Mouse (Mus musculus) kidney, embryonic 14.5 days (tissue): ENCODE measurements around the gene Tmem231. TPM values are rescaled to one million over a fixed set of nuclear protein-coding genes. Genes with fewer than 3 reads are reported as not detected.

ENCODE experiments used
- ATAC-seq: fragments of 200-750 bp; cut with Nextera tagmentation; 2 replicates; pipeline ENCODE4 v1.8.0; 2017; ENCODE audit warnings: moderate number of reproducible peaks, mild to moderate bottlenecking, moderate TSS enrichment, moderate library complexity; ENCODE audit not compliant: low FRiP score, low TSS enrichment
- H3K27ac ChIP-seq: fragments of 300-500 bp; sonication (generic); 2 replicates; pipeline ENCODE4 v1.5.1; 2014; ENCODE audit warnings: low read depth, mild to moderate bottlenecking, low read length, moderate library complexity, mixed read lengths
- H3K27me3 ChIP-seq: fragments of 300-500 bp; sonication (generic); 2 replicates; pipeline ENCODE4 v1.6.1; 2014; ENCODE audit warnings: mild to moderate bottlenecking, low read length; ENCODE audit not compliant: control insufficient read depth, insufficient read depth
- H3K36me3 ChIP-seq: fragments of 300-500 bp; sonication (generic); 2 replicates; pipeline ENCODE4 v1.6.1; 2014; ENCODE audit warnings: low read length, mixed read lengths; ENCODE audit not compliant: control insufficient read depth, insufficient read depth
- H3K4me1 ChIP-seq: fragments of 300-500 bp; sonication (generic); 2 replicates; pipeline ENCODE4 v1.6.1; 2014; ENCODE audit warnings: low read length, mixed read lengths; ENCODE audit not compliant: control insufficient read depth, insufficient read depth
- H3K4me2 ChIP-seq: fragments of 300-500 bp; sonication (generic); replicated peaks from 2 replicates; pipeline ENCODE4 v1.6.1; 2014; ENCODE audit warnings: low read depth, mild to moderate bottlenecking, low read length
- H3K4me3 ChIP-seq: fragments of 300-500 bp; sonication (generic); 2 replicates; pipeline ENCODE4 v1.5.1; 2014; ENCODE audit warnings: mild to moderate bottlenecking, low read length
- H3K9ac ChIP-seq: fragments of 300-500 bp; sonication (generic); 2 replicates; pipeline ENCODE4 v1.6.1; 2014; ENCODE audit warnings: low read depth, mild to moderate bottlenecking, low read length, moderate library complexity
- H3K9me3 ChIP-seq: fragments of 300-500 bp; sonication (generic); 2 replicates; pipeline ENCODE4 v1.6.1; 2016; ENCODE audit warnings: low read length; ENCODE audit not compliant: control insufficient read depth
- WGBS: fragments of 180-500 bp; shearing (Covaris S2); extraction: QIAGEN DNeasy Blood & Tissue Kit; methylation state at CpG from one replicate; pipeline ENCODE4 v1.1.7; 2014; 5-methylcytosine and 5-hydroxymethylcytosine counted together
- polyA plus RNA-seq: library from polyadenylated mRNA; unstranded; fragments of >200 nt; fragmentation: Nextera tagmentation; extraction: Ambion mirVana; gene quantifications from 2 replicates; pipeline ENCODE4 v1.2.1, GENCODE M21; 2014

Gene Tmem231
- polyA plus RNA-seq, 1 experiment from 2014 or later: 18.7 TPM

DNA sequence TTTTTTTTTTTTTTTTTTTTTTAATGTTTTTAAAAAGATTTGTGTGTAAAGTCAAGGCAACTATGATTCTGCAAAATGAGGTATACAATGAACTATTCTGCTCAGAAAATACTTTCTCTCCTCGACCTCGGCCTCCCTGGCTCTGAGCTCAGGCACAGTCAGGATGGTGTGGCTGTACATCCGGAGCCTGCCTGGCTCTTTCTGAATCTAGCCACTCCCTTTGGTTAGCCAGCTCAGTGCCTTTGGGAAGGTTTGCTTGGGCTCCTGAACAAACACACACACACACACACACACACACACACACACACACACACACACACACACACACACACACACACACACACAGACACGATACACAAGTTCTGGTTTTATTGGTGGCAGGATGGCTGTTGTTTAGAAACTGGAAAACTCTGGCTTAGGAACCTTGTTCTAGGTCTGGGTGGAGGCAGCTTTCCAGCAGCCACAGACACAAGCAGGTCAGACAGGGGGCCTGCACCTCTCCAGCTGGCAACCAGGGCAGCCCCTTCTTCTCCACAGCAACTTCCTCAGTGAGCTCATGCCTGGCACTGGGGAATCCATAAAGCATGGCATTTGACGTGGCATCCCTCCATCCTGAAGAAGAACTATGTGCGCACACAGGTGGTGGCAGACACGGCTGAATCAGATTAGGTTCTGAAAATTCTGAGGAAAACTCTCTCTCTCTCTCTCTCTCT, 31.3 kb upstream of the Tmem231 start:
- Histone ChIP-seq H3K27ac (no peak overlapping the region), H3K27me3 (no peaks in the 10 kb centered on the region), H3K4me2 (no peak overlapping the region), H3K9me3 (no peaks in the 10 kb centered on the region), H3K9ac (no peak overlapping the region), H3K4me3 (no peak overlapping the region), H3K4me1 (no peaks in the 10 kb centered on the region), H3K36me3 (peaks cover 5% of the 10 kb centered on the region; the same call in 1 of the 2 replicates)
- WGBS: 80% methylated on average over 7 of the region's 7 CpGs
- no peak for ATAC-seq

DNA sequence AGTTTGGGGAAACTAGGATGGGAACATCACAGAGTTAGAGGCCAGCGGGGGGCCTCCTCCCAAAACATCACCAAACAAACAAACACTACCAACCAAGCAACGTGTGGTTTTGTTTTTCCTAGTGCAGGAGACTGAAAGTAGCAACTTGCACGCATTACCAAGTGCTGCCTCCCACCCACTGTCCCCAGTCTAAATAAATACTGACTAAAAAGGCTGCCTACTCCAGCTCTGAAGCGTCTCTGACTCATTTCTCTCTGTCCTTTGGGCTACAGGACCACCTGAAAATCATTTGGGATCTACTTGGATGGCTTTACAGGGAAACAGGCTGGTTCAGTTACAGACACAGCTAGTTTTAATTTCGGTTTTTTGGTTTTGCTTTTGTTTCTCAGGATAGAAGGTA, 30.7 kb upstream of the Tmem231 start:
- H3K4me3 ChIP-seq: no peak overlapping the region
- no peak overlapping the region for H3K4me2 ChIP-seq
- H3K9ac ChIP-seq: no peak overlapping the region
- no peaks in the 10 kb centered on the region for H3K9me3 ChIP-seq
- H3K27ac ChIP-seq: no peak overlapping the region
- WGBS: 52% methylated on average over 5 of the region's 5 CpGs
- H3K4me1 ChIP-seq: no peaks in the 10 kb centered on the region
- H3K27me3 ChIP-seq: no peaks in the 10 kb centered on the region
- H3K36me3 ChIP-seq: peaks cover 5% of the 10 kb centered on the region; the same call in 1 of the 2 replicates
- ATAC-seq: no peak

DNA sequence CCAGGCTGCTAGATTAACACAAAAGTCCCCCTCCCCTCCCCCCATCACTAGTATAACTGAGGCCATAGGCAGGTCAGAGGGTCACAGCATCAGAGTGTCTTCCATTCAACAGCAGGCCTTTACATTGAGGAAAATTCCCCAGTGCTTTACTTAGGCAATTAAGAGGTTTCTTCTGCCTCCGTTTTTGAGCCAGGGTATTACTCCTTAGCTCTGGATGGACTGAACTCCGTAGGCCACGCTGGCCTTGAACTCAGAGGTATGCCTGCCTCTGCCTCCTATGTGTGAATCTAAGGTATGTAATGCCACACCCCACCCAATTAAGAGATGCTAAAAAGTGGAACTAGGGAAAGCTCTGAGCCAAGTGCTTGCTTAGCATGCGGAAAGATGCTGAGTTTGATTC, 29.9 kb upstream of the Tmem231 start:
- no peaks in the 10 kb centered on the region for H3K4me1 ChIP-seq
- no peaks in the 10 kb centered on the region for H3K27me3 ChIP-seq
- H3K9ac ChIP-seq: no peak overlapping the region
- H3K27ac ChIP-seq: no peak overlapping the region
- ATAC-seq: no peak
- no peaks in the 10 kb centered on the region for H3K9me3 ChIP-seq
- no peak overlapping the region for H3K4me2 ChIP-seq
- WGBS: 92% methylated on average over 4 of the region's 4 CpGs
- H3K36me3 ChIP-seq: peaks cover 5% of the 10 kb centered on the region; the same call in 1 of the 2 replicates
- no peak overlapping the region for H3K4me3 ChIP-seq

DNA sequence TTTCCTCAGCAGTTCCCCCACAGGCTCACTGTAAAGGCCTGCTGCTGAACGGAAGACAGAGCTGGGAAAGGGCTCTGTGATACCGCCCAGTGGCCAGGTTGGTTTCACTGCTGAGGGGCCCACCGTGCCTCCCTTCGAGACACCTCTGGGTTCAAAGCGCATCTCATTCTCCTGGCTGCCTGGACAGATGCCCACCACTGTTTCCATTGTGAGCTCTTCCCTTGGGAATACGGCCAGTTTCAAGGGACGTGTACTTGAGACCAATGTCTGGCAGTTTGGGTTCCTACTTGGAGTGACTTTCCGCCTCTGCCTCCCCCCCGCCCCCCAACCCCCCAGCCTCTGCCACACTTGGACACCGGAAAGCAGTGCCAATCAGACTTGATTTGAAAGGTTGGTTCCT, 29.4 kb upstream of the Tmem231 start:
- Histone ChIP-seq H3K9ac (no peak overlapping the region), H3K27ac (no peak overlapping the region), H3K36me3 (0 out of 2 replicates have a peak, but pooled peaks cover under 1% of the 10 kb centered on the region), H3K9me3 (no peaks in the 10 kb centered on the region), H3K4me2 (no peak overlapping the region), H3K4me1 (no peaks in the 10 kb centered on the region), H3K4me3 (no peak overlapping the region), H3K27me3 (no peaks in the 10 kb centered on the region)
- ATAC-seq: no peak
- 77% methylated on average over 10 of the region's 10 CpGs for whole genome bisulfite sequencing

DNA sequence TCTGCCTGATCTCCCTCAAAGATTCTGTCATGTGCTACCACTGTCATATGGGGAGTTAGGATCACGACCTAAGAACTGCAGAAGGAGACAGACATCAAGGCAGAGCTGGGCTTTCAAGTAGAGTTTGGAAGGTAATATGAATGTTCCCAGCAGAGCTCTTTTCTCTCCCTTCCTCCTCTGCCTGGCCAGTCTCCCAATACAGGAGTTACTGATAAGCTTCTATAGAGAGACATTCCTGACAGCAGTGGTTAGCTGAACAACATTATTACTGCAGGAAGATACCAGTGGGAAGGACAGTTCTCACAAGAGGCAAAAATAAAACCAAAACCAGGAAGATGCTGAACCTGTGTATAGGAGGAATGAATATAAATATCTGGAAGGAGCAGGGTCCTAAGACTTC, 28.9 kb upstream of the Tmem231 start:
- Histone ChIP-seq H3K9me3 (no peaks in the 10 kb centered on the region), H3K27me3 (no peaks in the 10 kb centered on the region), H3K9ac (no peak overlapping the region), H3K4me3 (no peak overlapping the region), H3K4me2 (no peak overlapping the region), H3K36me3 (no peaks in the 10 kb centered on the region), H3K27ac (no peak overlapping the region), H3K4me1 (no peaks in the 10 kb centered on the region)
- no peak for ATAC-seq
- 62% methylated on average over 1 of the region's 1 CpGs for WGBS

DNA sequence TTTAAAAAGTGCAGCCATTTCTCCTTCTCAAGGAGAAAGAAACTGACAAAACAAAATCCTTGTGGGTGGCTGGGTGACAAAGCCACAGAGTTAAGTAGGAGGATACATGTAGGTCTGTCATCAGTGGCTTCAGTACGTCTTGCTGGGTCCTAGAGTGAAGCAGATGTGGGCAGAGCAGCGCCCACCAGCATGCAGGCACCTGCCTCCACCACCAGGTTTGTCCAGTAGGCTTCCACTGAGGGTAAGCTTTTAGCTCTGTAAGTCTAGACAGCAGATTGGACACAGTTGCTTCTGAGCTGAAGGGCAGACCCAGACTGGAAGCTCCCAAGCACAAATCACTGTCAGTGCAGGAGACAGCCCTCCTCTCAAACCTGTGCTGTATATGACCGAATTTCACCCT, 27.6 kb upstream of the Tmem231 start:
- Histone ChIP-seq H3K4me3 (no peak overlapping the region), H3K27ac (no peak overlapping the region), H3K4me2 (no peak overlapping the region), H3K4me1 (no peaks in the 10 kb centered on the region), H3K9me3 (no peaks in the 10 kb centered on the region), H3K36me3 (peaks cover 11% of the 10 kb centered on the region; the same call in 1 of the 2 replicates), H3K9ac (no peak overlapping the region), H3K27me3 (no peaks in the 10 kb centered on the region)
- ATAC-seq: 0 out of 2 replicates have a peak, but pooled peaks have one; percentile 39
- 84% methylated on average over 3 of the region's 3 CpGs for WGBS

DNA sequence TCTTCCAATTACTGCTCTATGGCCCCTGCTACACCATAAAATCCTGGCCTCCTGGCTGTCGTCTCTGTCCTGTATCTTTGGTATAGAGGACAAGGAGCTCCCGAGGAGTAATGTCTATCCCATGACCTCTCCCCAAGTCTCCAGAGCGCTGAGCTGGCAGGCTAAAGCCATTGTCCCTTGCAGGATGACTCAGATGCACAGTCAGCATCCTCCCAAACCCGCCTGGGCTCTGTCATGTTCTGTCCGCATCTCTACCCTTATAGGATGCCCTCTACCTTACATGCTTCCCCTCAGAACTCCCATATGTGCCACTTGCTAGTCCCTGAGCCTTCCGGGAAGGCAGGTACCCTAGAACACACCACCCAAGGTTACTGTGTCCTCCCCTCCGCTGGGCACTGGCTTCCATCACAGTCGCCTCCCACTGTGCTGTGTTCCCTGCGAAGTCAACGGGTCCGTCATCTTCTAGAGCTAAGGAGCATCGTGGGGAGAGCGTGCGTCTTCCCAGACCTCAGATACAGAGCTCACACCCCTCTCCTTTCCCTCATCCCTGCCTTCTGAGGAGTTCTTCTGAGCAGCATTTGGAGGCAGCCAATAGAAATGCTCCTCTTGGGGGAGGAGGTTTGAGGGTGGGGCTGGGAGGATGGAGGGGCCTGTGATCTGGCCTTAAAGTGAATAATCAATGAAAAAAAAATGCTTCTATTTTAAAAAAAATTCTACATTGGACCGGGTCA, 27.1 kb upstream of the Tmem231 start:
- H3K27me3 ChIP-seq: no peaks in the 10 kb centered on the region
- 74% methylated on average over 15 of the region's 15 CpGs for WGBS
- no peak overlapping the region for H3K4me2 ChIP-seq

DNA sequence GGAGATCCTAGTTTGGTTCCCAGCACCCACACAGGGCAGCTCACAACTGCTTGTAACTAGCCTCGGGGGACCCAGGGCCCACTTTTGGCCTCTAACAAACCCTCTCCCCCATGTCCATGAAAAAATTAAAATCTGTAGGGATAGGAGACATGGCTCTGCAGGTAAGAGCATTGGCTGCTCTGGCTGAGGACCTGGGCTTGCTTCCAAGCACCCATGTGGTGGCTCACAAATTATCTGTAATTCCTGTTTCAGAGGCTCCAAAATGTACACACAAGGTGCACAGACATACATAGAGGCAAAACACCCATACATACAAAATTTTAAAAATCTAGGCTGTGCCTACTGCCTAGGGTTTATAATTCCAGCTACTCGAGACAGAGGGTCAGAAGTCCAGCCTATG, 23.6 kb upstream of the Tmem231 start:
- H3K9me3 ChIP-seq: no peaks in the 10 kb centered on the region
- H3K27me3 ChIP-seq: no peaks in the 10 kb centered on the region
- no peak overlapping the region for H3K27ac ChIP-seq
- no peak for ATAC-seq
- 96% methylated on average over 2 of the region's 2 CpGs for WGBS
- H3K4me3 ChIP-seq: no peak overlapping the region
- peaks cover 31% of the 10 kb centered on the region for H3K36me3 ChIP-seq
- H3K4me2 ChIP-seq: no peak overlapping the region
- H3K4me1 ChIP-seq: no peaks in the 10 kb centered on the region
- H3K9ac ChIP-seq: no peak overlapping the region

More for the DNA sequence above, 27.1 kb upstream of the Tmem231 start:
- H3K4me3 ChIP-seq: no peak overlapping the region
- no peak overlapping the region for H3K27ac ChIP-seq
- no peak for ATAC-seq
- no peaks in the 10 kb centered on the region for H3K9me3 ChIP-seq
- no peak overlapping the region for H3K9ac ChIP-seq
- no peaks in the 10 kb centered on the region for H3K4me1 ChIP-seq
- peaks cover 12% of the 10 kb centered on the region; the same call in 1 of the 2 replicates for H3K36me3 ChIP-seq

DNA sequence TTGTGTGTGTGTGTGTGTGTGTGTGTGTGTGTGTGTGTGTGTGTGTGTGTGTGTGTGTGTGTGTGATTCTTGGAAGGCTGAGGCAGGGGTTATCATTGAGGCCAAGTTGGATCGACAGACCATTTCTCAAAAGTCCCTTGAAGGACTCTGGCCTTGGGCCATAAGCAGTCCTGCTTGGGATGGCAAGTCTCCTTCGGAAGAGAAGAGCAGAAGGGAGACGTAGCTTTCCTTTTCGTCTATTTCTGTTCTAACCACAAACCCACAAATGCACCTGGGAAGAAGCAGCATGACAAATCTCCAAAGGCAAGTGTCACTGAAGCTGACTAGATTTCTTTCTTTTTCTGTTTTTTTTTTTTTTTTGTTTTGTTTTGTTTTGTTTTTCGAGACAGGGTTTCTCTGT, 22.2 kb upstream of the Tmem231 start:
- no peak overlapping the region for H3K9ac ChIP-seq
- H3K4me1 ChIP-seq: no peaks in the 10 kb centered on the region
- H3K4me3 ChIP-seq: no peak overlapping the region
- 89% methylated on average over 5 of the region's 5 CpGs for WGBS
- ATAC-seq: no peak
- no peak overlapping the region for H3K4me2 ChIP-seq
- H3K9me3 ChIP-seq: no peaks in the 10 kb centered on the region
- peaks cover 38% of the 10 kb centered on the region for H3K36me3 ChIP-seq
- no peaks in the 10 kb centered on the region for H3K27me3 ChIP-seq
- no peak overlapping the region for H3K27ac ChIP-seq
